Mouse (Mus musculus) cerebellum, adult 2 months (tissue): ENCODE measurements around the gene Prkcq.

Experiments used
- CTCF ChIP-seq: fragments of 200-500 bp; IDR thresholded peaks from 2 replicates; pipeline ENCODE4 v1.5.1; 2011; ENCODE audit warnings: low read depth, mild to moderate bottlenecking, control low read depth, low read length, moderate library complexity, borderline replicate concordance; ENCODE audit not compliant: insufficient read depth
- POLR2A ChIP-seq: fragments of 200-500 bp; IDR thresholded peaks from 2 replicates; pipeline ENCODE4 v1.6.1; 2011; ENCODE audit warnings: low read length, control low read depth, borderline replicate concordance; ENCODE audit not compliant: insufficient read depth

DNA sequence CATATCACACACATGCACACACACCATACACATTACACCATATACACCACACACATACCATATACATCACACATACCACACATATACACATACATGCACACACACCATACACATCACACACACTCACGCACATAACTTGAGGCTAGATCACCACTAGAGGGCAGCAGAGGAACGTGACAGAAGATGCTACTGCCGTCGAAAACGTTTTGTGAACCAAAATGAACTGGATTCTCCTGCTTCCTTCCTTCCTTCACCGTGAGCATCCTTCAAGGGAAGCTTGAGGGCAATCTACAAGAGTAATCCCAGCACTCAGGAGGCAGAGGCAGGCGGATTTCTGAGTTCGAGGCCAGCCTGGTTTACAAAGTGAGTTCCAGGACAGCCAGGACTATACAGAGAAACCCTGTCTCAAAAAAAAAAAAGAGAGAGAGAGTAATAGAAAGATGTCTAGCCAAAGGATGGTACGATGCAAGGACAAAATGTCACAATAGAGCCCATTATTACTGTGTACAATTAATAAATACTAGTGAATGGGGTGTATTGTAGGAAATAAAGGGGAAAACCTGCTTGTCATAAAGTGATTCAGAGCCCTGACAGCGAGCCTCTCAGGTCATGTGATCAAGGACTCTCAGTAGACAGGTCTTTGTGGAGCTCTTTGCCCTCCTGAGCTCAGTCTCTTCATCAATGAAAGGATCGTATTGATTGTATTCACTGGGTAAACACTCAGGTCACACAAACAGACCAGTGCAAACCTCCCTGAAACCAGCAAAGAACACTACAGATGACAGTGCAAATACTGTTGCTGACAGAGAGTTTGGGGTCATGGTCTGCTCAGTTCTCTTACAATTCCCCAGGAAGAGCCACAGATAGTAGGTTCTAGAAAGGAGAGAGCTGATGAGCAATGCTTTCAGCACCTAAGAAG lies 159.9 kb downstream of the Prkcq start:
- TF ChIP-seq CTCF (peak; percentile 98), POLR2A (no peak)
